Mouse (Mus musculus) spleen, adult 18-20 months (tissue): ENCODE results near the gene Rtl8a.
"Not testable (repeated sequence)": the region's sequence is repeated elsewhere in the genome, so short reads cannot be mapped to it uniquely, and the experiment has no call there.

ENCODE experiments used
- DNase-seq, 2 experiments: peaks; one replicate each; pipeline ENCODE4 v3.0.0; 2022; ENCODE audit warnings: mixed read lengths in 2 of 2

The Rtl8a gene

DNA sequence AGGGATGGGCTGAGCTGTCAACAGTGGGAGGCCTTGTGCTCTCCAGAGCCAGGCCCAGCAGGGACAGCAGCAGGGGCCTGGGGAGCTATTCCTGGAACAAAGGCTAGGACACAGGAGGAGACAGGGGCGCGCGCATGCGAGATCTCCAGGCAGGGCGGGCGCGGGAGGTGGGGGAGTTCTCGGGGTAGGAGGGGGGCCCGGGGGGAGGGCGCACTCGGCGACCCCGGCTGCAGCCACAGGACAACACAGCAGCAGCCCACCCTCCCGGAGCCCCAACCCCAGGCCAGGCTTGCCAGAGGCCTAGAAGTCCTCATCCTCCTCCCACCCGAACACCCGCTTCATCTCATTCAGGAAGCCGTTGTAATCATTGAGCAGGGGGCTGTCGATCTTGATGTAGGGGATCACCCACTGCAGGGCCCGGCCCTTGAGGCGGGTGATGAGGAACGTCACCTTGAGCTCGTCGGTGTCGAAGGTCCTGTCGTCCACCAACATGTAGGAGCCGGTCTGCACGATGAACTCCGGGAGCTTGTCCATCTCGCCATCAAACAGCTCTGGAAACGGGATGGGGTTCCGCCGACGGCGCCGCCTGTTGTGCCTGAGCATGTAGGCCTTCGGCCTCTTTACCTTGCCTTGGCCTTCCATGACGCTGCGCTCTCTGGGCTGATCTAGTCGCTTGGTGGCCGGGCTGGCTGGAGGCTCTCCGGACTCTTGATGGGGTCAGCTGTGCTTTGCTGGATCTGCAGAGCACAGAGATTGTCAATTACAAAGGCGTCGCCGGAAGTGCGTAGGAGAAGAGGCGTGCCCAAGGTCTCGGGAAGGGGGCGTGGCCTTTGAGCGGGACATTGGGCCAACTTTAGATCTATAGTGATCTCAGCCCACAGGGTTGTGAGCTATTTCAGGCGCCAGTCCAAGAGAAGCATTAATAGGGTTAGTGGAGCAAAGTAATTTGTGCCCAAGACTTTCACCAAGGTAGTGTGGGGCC is at the start of gene Rtl8a:
Gene Rtl8a (minus strand): TSS at position 703 of the 982 bp plus-strand sequence.
- peak; percentile 57 to 67 for DNase-seq

GRCm38 (mm10) chrX:53693141-53693540 is 49.7 kb upstream of the Rtl8a start:
- DNase-seq, result no peak

GRCm38 (mm10) chrX:53692065-53692464 is 48.6 kb upstream of the Rtl8a start:
- DNase-seq, result no peak

GRCm38 (mm10) chrX:53684676-53685075 is 41.2 kb upstream of the Rtl8a start:
- DNase-seq, result not testable (repeated sequence)

DNA sequence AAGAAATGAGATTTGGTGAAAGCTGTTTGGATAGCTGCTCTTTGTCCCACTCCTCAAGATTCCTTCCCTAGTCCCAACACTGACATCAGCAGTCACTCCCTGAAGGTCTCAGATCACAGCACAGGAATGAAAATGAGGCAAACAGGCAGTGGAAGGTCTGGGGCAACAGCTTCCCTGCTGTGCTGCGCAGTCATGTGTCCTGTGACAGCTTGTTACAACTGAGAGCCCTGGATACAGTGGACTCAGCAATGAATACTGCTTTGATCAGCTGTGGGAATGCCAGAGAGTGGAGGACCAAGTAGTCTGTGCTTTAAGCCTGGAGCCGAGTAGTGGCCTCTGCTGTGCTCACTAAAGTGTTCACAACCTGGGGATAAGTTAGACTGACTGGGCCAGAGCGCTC is 39.2 kb upstream of the Rtl8a start:
- not testable (repeated sequence) for DNase-seq

DNA sequence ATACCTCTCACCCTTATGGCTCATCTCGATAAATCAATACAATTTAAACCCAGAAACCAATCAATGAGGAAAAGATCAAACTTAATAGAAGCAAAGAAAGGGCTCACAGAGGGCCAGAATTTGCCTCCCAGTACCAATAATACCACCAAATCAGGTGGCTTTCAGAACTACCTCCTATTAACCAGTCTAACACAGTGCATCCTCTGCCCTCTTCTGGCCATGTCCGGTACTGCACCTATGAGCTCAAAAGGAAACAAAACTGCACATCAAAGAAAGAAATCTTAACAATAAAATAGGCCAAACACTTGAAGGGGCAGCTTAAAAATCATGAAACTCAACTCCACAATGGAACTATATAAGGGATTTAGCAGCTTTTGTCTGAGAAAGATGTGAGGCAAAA is 33.5 kb upstream of the Rtl8a start:
- peak; percentile 19 to 66 for DNase-seq

DNA sequence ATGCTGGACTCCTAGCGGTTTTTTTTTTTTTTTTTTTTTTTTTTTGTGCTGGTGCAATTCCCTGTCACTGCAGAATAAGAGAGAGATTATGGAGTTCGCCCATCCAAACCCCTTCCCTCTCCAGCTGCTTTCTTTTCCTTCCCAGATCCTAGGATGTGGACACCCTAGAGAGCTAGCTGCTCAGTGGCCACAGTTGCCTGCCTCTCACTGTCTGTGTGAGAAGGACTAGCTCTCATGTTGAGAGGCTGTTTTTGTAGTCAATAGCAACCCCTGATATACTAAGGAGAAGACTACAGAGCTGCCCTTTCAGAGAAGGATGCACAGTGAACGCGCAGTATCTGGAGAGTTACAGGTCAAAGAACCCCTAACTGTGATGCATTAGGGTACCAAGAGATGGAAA is 27.2 kb upstream of the Rtl8a start:
- DNase-seq, result not testable (repeated sequence)

GRCm38 (mm10) chrX:53670294-53670693 is 26.8 kb upstream of the Rtl8a start, which contains the start of gene Rtl8b:
Gene Rtl8b, minus strand, starts transcription at chrX:53670408.
- peak; percentile 45 to 50 for DNase-seq

GRCm38 (mm10) chrX:53669557-53670270 is 26.2 kb upstream of the Rtl8a start:
- not testable (repeated sequence) for DNase-seq

GRCm38 (mm10) chrX:53652917-53653316 is 9.4 kb upstream of the Rtl8a start:
- DNase-seq, result not testable (repeated sequence)

GRCm38 (mm10) chrX:53645885-53646284 is 2.4 kb upstream of the Rtl8a start:
- DNase-seq, result no peak

- DNase-seq, result not testable (repeated sequence)
Observed at GRCm38 (mm10) chrX:53642604-53642979, 890 bp downstream of the Rtl8a start.

- DNase-seq, result not testable (repeated sequence)
Observed at GRCm38 (mm10) chrX:53638107-53638506, 5.4 kb downstream of the Rtl8a start.

DNA sequence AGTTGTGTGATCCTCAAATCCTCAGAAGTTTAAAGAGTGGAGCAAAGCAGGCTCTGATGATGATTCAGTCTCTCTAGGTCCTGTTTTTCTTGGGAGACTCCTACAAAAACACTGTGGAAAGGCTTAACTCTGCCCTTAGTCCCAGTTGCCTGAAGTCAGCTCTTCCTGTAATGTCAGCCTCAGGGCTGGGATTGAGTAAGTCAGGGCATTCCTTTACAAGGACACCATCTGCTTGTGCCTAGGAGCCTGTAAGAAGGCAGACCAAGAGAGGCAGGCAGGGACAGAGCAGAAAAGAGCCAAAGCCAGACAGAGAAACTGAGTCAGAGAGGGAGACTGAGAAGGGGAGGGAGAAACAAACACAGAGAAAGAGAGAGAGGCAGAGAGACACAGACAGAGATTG is 32.1 kb downstream of the Rtl8a start:
- DNase-seq, result not testable (repeated sequence)

- peak in 1 of 2 experiments; percentile 36 for DNase-seq
Observed at GRCm38 (mm10) chrX:53610571-53610970, 32.9 kb downstream of the Rtl8a start.

DNA sequence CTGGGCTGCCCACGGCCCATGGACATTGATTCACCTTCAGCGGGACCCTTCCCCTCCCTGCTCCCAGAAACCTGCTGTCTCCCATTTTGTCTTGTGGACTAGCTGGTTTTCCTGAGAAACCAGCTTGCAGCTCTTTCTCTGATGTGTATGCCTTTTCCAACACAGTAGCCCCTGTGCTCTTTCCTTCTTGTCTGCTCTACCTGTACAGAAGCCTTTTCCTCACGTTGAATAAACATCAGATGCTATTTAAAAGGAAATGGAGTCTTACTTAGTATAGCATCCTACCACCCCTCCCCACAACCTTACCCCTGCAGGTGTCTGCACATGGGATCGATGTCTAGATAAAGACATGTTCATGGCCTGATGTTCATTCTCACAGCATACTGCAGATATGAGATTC is 34.6 kb downstream of the Rtl8a start, which contains the start of gene Gm14597:
Gene Gm14597 (minus strand): TSS at position 101 of the 400 bp plus-strand sequence.
- not testable (repeated sequence) for DNase-seq

DNA sequence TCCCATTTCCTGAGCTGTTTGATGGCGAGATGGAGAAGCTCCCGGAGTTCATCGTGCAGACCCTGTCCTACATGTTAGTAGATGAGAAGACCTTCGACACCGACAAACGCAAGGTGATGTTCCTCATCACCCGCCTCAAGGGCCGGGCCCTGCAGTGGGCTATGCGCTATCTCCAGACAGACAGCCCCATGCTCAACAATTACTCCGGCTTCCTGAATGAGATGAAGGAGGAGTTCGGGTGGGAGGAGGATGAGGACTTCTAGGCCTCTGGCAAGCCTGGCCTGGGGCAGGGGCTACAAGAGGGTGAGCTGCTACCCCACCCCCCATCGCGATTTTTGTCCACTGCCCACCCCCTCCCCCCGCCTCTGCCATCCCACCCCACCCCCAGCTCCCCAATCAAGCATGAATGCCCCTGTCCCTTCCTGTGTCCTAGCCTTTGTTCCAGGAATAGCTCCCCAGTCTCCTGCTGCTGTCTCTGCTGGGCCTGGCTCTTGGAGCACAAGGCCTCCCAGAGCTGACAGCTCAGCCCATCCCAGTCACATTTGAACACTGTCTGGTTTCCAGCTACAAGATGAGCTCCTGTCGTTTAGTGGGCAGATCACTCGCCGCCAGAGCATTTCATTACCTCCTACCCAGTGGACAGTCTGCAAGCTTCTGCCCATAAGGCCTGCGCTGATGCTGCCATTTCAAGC is 35.2 kb downstream of the Rtl8a start:
- no peak for DNase-seq

DNA sequence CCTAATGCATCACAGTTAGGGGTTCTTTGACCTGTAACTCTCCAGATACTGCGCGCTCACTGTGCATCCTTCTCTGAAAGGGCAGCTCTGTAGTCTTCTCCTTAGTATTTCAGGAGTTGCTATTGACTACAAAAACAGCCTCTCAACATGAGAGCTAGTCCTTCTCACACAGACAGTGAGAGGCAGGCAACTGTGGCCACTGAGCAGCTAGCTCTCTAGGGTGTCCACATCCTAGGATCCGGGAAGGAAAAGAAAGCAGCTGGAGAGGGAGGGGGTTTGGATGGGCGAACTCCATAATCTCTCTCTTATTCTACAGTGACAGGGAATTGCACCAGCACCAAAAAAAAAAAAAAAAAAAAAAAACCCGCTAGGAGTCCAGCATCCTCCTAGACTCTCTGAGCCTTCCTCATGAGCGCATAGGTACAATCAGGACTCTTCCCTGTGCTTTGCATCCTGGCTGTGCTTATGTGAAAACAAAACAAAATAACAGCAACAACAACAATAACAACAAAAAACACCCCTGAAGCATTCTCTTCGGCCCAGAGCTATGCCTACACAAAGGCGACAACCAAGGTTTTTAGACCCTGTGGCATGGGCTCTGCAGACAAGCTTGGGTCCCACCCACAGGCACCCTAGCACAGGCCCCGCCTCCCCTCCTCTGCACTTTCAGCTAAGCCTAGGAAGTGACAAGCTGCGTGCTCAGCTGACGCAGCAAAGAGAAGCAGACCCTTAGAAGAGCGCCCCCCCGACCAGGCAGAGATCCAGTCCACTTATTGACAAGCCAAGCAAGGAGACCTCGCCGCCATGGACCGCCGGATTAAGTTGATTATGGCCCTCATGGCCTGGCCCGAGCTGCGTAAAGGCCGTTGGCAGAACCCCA is 36.0 kb downstream of the Rtl8a start, which contains the start of gene Rtl8c:
Gene Rtl8c (plus strand): TSS at position 791 of the 880 bp plus-strand sequence.
- DNase-seq, result peak; percentile 39 to 40

DNA sequence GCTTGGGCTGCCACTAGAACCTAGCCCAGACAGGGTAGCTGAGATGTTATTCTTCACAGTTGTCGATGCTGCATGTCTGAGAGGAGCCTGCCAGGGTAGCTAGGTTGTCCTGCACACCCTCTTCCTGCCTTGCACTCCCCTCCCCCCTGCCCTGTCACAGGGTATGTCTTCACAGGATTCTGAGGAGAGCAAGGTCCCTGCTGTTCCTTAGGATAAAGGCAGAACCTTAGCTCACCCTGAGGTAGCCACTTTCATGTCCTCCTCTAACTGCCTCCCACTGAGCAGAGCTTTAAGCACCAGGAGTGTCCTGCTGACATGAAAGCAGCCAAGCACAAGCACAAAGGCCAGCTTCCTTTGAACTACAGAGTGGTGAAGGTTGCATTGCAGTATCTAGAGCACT is 37.3 kb downstream of the Rtl8a start:
- DNase-seq, result not testable (repeated sequence)

GRCm38 (mm10) chrX:53599993-53600392 is 43.5 kb downstream of the Rtl8a start:
- peak; percentile 12 to 46 for DNase-seq
